8 mouse cellular contexts compared by ENCODE assay signal in genomic region chr4:134851876-134852275, GRCm38 (mm10). TPM values are rescaled to one million over a fixed set of nuclear protein-coding genes. Genes with fewer than 3 reads are reported as not detected.
DNase-seq lines count a peak whose midpoint lies in the region; ATAC-seq and TF ChIP-seq lines count a peak whose summit lies in the region.

No protein-coding gene starts in this region.

- H3K4me3 ChIP-seq in thymus, adult 2 months (ENCODE audit: control insufficient read depth, insufficient read depth, low read length) = peak overlapping the region; percentile 77; the same call in 1 of the 2 replicates
- H3K4me3 ChIP-seq in heart, postnatal 0 days (ENCODE audit: low read depth, low read length) = peak overlapping the region; percentile 84
- H3K4me3 ChIP-seq in macrophage (ENCODE audit: inconsistent target) = peak overlapping the region; percentile 33

- no peak for TF ChIP-seq CTCF in thymus, adult 2 months (IDR thresholded peaks at IDR 0.05; ENCODE audit: borderline replicate concordance, control insufficient read depth, extremely low read depth, insufficient read depth, low read length, poor library complexity)
- no peak for TF ChIP-seq CTCF in heart, postnatal 0 days (IDR thresholded peaks at IDR 0.05; ENCODE audit: low read depth)

- peak; percentile 29 for DNase-seq in embryo, embryonic 10 days (ENCODE audit: low spot score)
- DNase-seq in embryo, embryonic 9.5 days (ENCODE audit: extremely low spot score) = no peak
- no peak for DNase-seq in thymus, adult 2 months
- DNase-seq in thymus, postnatal 36 days = no peak
- no peak for DNase-seq in heart, postnatal 0 days (ENCODE audit: low spot score)
- no peak for DNase-seq in urinary bladder, adult 2 months (ENCODE audit: low spot score)
- no peak for DNase-seq in frontal cortex, postnatal 25 days (ENCODE audit: low spot score in 2 of 2)

- TF ChIP-seq EP300 in heart, postnatal 0 days (IDR thresholded peaks at IDR 0.05; ENCODE audit: low read depth) = no peak

- peaks cover 54% of the 10 kb centered on the region for H3K79me2 ChIP-seq in macrophage (ENCODE audit: inconsistent target)

- H3K4me2 ChIP-seq in heart, postnatal 0 days (ENCODE audit: low read depth, low read length) = peak overlapping the region; percentile 99

- peak overlapping the region; percentile 94 for H3K9ac ChIP-seq in heart, postnatal 0 days (replicated peaks; ENCODE audit: low read depth, low read length)

- no peak overlapping the region for H3K27ac ChIP-seq in thymus, adult 2 months (ENCODE audit: control insufficient read depth, insufficient read depth, low read length)
- H3K27ac ChIP-seq in heart, postnatal 0 days (ENCODE audit: low read depth) = no peak overlapping the region
- H3K27ac ChIP-seq in macrophage = no peak overlapping the region

- H3K9me3 ChIP-seq in heart, postnatal 0 days (replicated peaks; ENCODE audit: control insufficient read depth, low read length) = no peaks in the 10 kb centered on the region

- no peaks in the 10 kb centered on the region; the same call in 1 of the 2 replicates for H3K27me3 ChIP-seq in thymus, adult 2 months (ENCODE audit: control insufficient read depth, insufficient read depth, low read length)
- 0 out of 2 replicates have a peak, but pooled peaks cover 4% of the 10 kb centered on the region for H3K27me3 ChIP-seq in heart, postnatal 0 days (ENCODE audit: control insufficient read depth, insufficient read depth, low read length)

- 18% methylated on average over 14 of the region's 14 CpGs for WGBS in thymus, adult 2 months
- WGBS in heart, postnatal 0 days = 21% methylated on average over 14 of the region's 14 CpGs
- 14% methylated on average over 14 of the region's 14 CpGs for WGBS in macrophage (ENCODE audit: missing documents)

- ATAC-seq in heart, postnatal 0 days (ENCODE audit: insufficient read depth, low read depth) = no peak

- no peaks in the 10 kb centered on the region for H3K36me3 ChIP-seq in thymus, adult 2 months (ENCODE audit: control insufficient read depth, insufficient read depth, low read length)
- H3K36me3 ChIP-seq in heart, postnatal 0 days (replicated peaks; ENCODE audit: control insufficient read depth, insufficient read depth, low read length) = no peaks in the 10 kb centered on the region
- H3K36me3 ChIP-seq in macrophage (ENCODE audit: inconsistent target) = no peaks in the 10 kb centered on the region

- peaks cover 8% of the 10 kb centered on the region for H3K4me1 ChIP-seq in thymus, adult 2 months (replicated peaks; ENCODE audit: control insufficient read depth, insufficient read depth, low read length)
- H3K4me1 ChIP-seq in heart, postnatal 0 days (ENCODE audit: control insufficient read depth, insufficient read depth) = peaks cover 27% of the 10 kb centered on the region

- no peak for TF ChIP-seq POLR2A in thymus, adult 2 months (IDR thresholded peaks at IDR 0.05; ENCODE audit: control insufficient read depth, extremely low read depth, insufficient read depth, low read length, poor library complexity)

RNA-seq across cellular contexts. Expression of gene Maco1, which starts 1.3 kb away (rescaled TPM):
- polyA plus RNA-seq in thymus, adult 2 months (2012; rRNA removed) = 12.0 and 15.0 TPM in 2 replicates
- total RNA-seq in heart, postnatal 0 days (2014; rRNA removed; ENCODE audit: low replicate concordance) = 23.5 and 32.1 TPM in 2 replicates
- 21.7 and 21.8 TPM in 2 replicates for polyA plus RNA-seq in heart, postnatal 0 days (2015; fragmentation: Nextera tagmentation; extraction: Ambion mirVana)
- total RNA-seq in macrophage (2018; cell fraction: chromatin; rRNA removed) = 10 to 100 TPM; 18.1 to 62.3 (median 33.0) TPM
- 10 to 100 TPM; 10.4 to 21.7 (median 15.7) TPM for total RNA-seq in macrophage (2018; cell fraction: cytosol; rRNA removed)
- 10 to 100 TPM; 16.2 to 61.4 (median 25.5) TPM for total RNA-seq in macrophage (2018; cell fraction: nucleus; rRNA removed)
- polyA plus RNA-seq in macrophage (2018) = 14.4 to 24.0 TPM (median 21.7 TPM) in 3 replicates
- polyA plus RNA-seq in urinary bladder, adult 2 months (2012; rRNA removed) = 35.6 and 38.0 TPM in 2 replicates

RNA-seq across cellular contexts. Expression of gene Rhd, which starts 12.5 kb away (rescaled TPM):
- polyA plus RNA-seq in thymus, adult 2 months (2012; rRNA removed) = 0.38 TPM in 1 of 2 replicates, not detected in the other
- 5.3 and 7.7 TPM in 2 replicates for total RNA-seq in heart, postnatal 0 days (2014; rRNA removed; ENCODE audit: low replicate concordance)
- polyA plus RNA-seq in heart, postnatal 0 days (2015; fragmentation: Nextera tagmentation; extraction: Ambion mirVana) = 10.1 and 10.3 TPM in 2 replicates
- not detected for total RNA-seq in macrophage (2018; cell fraction: chromatin; rRNA removed)
- total RNA-seq in macrophage (2018; cell fraction: cytosol; rRNA removed) = under 1 TPM in 9 of 26 experiments, not detected in 17; 0.09 to 0.43 (median 0.14) TPM
- total RNA-seq in macrophage (2018; cell fraction: nucleus; rRNA removed) = not detected
- polyA plus RNA-seq in macrophage (2018) = not detected in 3 replicates
- polyA plus RNA-seq in urinary bladder, adult 2 months (2012; rRNA removed) = 0.15 and 0.48 TPM in 2 replicates

Comparison
In these comparisons a context has a peak if more than half of its experiments do, and no peak if none do; other contexts are left out.
1. H3K4me3 ChIP-seq: peak in every context shown above with its lines; median percentile 84 in heart, postnatal 0 days; 77 in thymus, adult 2 months; 33 in macrophage.